Mouse (Mus musculus) forebrain, embryonic 16.5 days (tissue): Measurements from ENCODE around the gene Gm10912. TPM values are rescaled to one million over a fixed set of nuclear protein-coding genes. Genes with fewer than 3 reads are reported as not detected.
"Not testable (repeated sequence)": the region's sequence is repeated elsewhere in the genome, so short reads cannot be mapped to it uniquely, and the experiment has no call there.

ENCODE experiments used
- ATAC-seq: fragments of 200-750 bp; cut with Nextera tagmentation; 2 replicates; pipeline ENCODE4 v1.8.0; 2017; ENCODE audit warnings: mild to moderate bottlenecking, moderate library complexity
- H3K27ac ChIP-seq: fragments of 300-500 bp; sonication (generic); 2 replicates; pipeline ENCODE4 v1.5.1; 2014; ENCODE audit warnings: low read length, control low read depth
- H3K27me3 ChIP-seq: fragments of 300-500 bp; sonication (generic); replicated peaks from 2 replicates; pipeline ENCODE4 v1.6.1; 2014; ENCODE audit warnings: low read length; ENCODE audit not compliant: control insufficient read depth, insufficient read depth
- H3K36me3 ChIP-seq: fragments of 300-500 bp; sonication (generic); 2 replicates; pipeline ENCODE4 v1.6.1; 2014; ENCODE audit not compliant: control insufficient read depth, insufficient read depth
- H3K4me1 ChIP-seq: fragments of 300-500 bp; sonication (generic); replicated peaks from 2 replicates; pipeline ENCODE4 v1.6.1; 2014; ENCODE audit warnings: low read length; ENCODE audit not compliant: control insufficient read depth, insufficient read depth
- H3K4me2 ChIP-seq: fragments of 300-500 bp; sonication (generic); 2 replicates; pipeline ENCODE4 v1.6.1; 2014; ENCODE audit warnings: mild to moderate bottlenecking, low read length, control low read depth
- H3K4me3 ChIP-seq: fragments of 300-500 bp; sonication (generic); replicated peaks from 2 replicates; pipeline ENCODE4 v1.5.1; 2014; ENCODE audit warnings: mild to moderate bottlenecking, low read length, control low read depth
- H3K9ac ChIP-seq: fragments of 300-500 bp; sonication (generic); replicated peaks from 2 replicates; pipeline ENCODE4 v1.6.1; 2014; ENCODE audit warnings: low read depth, low read length, control low read depth
- H3K9me3 ChIP-seq: fragments of 300-500 bp; sonication (generic); 2 replicates; pipeline ENCODE4 v1.6.1; 2016; ENCODE audit warnings: low read length; ENCODE audit not compliant: control insufficient read depth
- WGBS: fragments of 180-500 bp; shearing (Covaris S2); extraction: QIAGEN DNeasy Blood & Tissue Kit; methylation state at CpG from one replicate; pipeline ENCODE4 v1.1.7; 2014; 5-methylcytosine and 5-hydroxymethylcytosine counted together
- polyA plus RNA-seq: library from polyadenylated mRNA; unstranded; fragments of >200 nt; fragmentation: Nextera tagmentation; extraction: Ambion mirVana; gene quantifications from 2 replicates; pipeline ENCODE4 v1.2.1, GENCODE M21; 2015

Gene Gm10912
- polyA plus RNA-seq, 1 experiment from 2014 or later: not detected

DNA sequence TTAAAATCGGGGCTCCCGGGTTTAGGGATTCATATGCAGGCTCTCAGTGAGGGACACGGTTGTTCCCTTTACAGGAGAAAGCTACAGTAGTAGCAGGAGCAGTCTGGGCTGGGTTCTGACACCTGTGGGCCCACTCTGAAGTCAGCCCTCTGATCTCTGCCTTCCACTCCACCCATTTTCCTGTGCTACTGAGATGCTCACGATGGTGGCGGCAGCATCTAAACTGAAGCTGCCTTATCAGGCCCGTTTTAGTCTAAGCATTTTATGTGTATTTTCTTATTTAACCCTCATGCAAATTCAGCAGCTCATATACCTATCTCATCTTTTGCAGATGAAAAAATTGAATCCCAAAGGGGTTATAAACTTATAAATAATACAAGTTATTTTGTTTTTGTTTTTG, 39.2 kb downstream of the Gm10912 start:
- no peak overlapping the region for H3K4me3 ChIP-seq
- 94% methylated on average over 6 of the region's 6 CpGs for WGBS
- H3K4me2 ChIP-seq: no peak overlapping the region
- no peak overlapping the region for H3K27ac ChIP-seq
- no peaks in the 10 kb centered on the region for H3K4me1 ChIP-seq
- ATAC-seq: no peak
- H3K9ac ChIP-seq: no peak overlapping the region
- no peaks in the 10 kb centered on the region for H3K27me3 ChIP-seq
- no peaks in the 10 kb centered on the region for H3K9me3 ChIP-seq
- H3K36me3 ChIP-seq: no peaks in the 10 kb centered on the region

DNA sequence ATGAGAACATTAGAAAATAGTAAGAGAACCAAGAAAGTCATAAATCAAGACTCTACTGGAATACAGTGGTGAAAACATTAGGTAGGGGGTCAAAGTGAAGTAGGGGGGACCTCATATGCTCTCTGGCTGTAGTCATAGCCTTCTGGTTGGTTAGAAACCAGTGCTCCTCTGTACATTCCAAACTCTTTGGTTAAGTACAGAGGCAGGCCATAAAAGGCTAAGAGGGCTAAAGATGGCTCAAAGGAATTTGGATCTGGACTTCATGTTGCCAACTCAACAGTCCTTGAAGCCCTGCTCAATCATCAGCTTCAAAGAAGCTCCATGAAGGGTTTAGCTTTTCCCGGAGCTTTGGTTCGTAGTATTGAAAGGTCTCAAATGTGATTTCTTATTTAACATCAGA, 43.4 kb downstream of the Gm10912 start:
- ATAC-seq, H3K4me3 ChIP-seq, H3K4me2 ChIP-seq, H3K27ac ChIP-seq, H3K9me3 ChIP-seq, H3K36me3 ChIP-seq, H3K9ac ChIP-seq, H3K4me1 ChIP-seq, H3K27me3 ChIP-seq: not testable (repeated sequence)
- 89% methylated on average over 2 of the region's 2 CpGs for WGBS

DNA sequence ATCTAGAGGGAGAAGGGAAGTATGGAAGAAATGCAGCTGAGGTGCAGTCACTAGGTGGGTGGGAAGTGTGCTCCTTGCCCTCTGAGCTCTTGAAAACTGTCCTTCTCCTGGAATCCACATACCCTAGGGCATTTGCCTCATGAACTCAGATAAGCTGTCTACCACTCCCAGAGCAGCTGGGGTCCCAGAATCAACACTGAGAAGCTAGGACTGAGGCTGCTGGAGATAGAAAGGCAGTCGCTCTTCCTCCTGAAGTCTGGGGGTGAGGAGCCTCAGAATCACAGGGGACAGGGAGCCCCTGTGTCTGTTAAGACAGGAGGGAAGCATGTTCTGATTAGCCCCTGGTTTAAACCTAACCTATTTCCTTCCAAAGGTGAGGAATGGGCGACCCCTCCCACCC, 43.9 kb downstream of the Gm10912 start:
- no peak for ATAC-seq
- no peak overlapping the region for H3K4me3 ChIP-seq
- 73% methylated on average over 2 of the region's 2 CpGs for WGBS

DNA sequence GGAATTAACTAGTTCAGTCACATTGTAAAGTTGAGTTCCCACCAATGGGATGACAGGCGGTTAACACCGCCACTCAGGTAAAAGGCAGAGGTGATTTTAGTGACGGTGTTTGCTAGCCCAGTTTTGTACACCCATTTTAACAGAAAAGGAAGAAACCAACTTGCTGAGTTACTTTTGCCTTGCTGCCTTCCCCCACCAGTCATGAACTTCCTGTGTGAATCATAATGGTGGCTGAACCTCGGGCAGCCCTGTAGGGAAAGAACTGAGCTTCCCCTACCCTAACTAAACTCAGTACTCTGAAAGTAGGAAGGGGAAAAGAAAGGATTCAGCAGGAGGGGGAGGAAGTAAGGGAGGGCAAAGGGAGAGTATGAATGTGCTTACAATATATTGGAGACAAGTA, 44.4 kb downstream of the Gm10912 start:
- no peaks in the 10 kb centered on the region for H3K36me3 ChIP-seq
- no peak overlapping the region for H3K4me3 ChIP-seq
- no peaks in the 10 kb centered on the region for H3K27me3 ChIP-seq
- H3K4me1 ChIP-seq: no peaks in the 10 kb centered on the region
- no peak overlapping the region for H3K9ac ChIP-seq
- 87% methylated on average over 4 of the region's 4 CpGs for WGBS
- H3K27ac ChIP-seq: no peak overlapping the region
- H3K9me3 ChIP-seq: no peaks in the 10 kb centered on the region
- ATAC-seq: no peak
- no peak overlapping the region for H3K4me2 ChIP-seq

More for the DNA sequence above, 43.9 kb downstream of the Gm10912 start:
- no peaks in the 10 kb centered on the region for H3K36me3 ChIP-seq
- H3K9me3 ChIP-seq: no peaks in the 10 kb centered on the region
- H3K27ac ChIP-seq: no peak overlapping the region
- H3K27me3 ChIP-seq: no peaks in the 10 kb centered on the region
- H3K9ac ChIP-seq: no peak overlapping the region
- H3K4me1 ChIP-seq: no peaks in the 10 kb centered on the region
- no peak overlapping the region for H3K4me2 ChIP-seq

DNA sequence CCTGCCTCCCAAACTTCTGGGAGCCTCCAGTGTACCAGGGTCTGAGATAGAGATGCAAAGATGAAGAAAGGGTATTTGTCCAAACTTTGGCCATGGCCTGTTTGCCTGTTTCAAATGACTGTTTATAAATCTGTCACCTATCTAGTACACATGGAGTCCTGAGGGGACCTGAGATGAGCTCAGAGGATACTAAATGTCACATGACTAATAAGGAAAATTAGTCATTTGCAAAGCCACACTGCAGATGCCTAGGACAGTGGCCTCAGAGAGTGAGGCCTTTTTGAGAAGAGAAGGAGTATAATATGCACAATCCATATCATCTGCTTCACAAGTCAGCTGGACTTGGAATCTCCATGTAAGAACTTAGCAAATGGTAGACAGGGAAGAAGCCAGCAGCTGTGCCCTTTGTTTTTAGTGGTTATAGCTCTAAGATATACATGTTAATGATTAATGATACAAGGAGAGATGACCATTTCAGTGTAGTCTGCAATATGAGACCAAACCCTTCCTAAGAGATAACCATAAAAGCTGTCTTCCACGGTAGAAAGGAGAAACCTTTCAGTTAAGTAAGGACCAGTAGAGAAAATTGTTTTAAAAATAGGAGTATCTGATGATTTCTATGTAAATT, 45.7 kb downstream of the Gm10912 start:
- not testable (repeated sequence) for ATAC-seq, H3K4me3 ChIP-seq, H3K9me3 ChIP-seq, H3K4me1 ChIP-seq, H3K36me3 ChIP-seq, H3K4me2 ChIP-seq, H3K27me3 ChIP-seq, H3K27ac ChIP-seq, H3K9ac ChIP-seq
- no CpG with 5 or more reads among the region's 1 CpGs for WGBS

DNA sequence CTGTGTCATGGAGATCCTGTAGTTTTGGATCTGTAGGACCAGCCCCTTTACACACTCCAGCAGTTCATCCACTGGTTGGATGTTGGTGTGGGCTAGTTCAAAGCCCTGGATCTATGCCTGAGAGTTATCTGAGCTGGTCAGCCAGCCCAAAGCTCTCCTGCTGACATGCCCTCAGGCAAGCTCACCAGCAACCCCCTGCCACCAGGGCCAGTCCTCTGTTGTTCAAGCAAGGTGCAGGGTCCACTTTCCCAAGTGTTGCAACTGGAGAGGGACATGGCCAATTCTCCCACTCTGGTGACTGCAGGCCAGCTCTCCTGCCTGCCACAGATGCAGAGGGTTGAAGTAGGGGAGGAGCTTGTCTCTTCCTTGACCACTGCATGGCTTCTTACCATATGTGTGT, 47.9 kb downstream of the Gm10912 start:
- H3K4me1 ChIP-seq, H3K9ac ChIP-seq, H3K9me3 ChIP-seq, H3K4me2 ChIP-seq, H3K27ac ChIP-seq, H3K27me3 ChIP-seq, H3K4me3 ChIP-seq, ATAC-seq, H3K36me3 ChIP-seq: not testable (repeated sequence)

DNA sequence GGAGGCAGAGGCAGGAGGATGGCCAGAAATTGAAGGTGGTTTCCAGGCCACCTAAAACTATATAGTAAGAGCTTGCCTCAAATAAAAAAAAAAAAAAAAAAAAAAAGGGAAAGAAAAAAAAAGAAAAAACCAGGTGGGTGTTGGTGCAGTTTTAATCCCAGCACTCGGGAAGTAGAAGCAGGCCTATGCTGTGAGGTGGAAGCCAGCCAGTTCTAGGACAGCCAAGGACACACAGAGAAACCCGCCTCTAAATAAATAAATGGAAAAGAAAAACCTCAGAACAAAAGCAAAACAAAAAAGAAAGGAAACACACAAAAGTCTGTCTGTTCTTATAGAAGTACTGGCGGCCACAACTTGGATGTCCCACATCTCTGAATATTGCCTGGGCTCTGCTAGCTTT, 49.3 kb downstream of the Gm10912 start:
- Histone ChIP-seq H3K4me2 (no peak overlapping the region), H3K9me3 (no peaks in the 10 kb centered on the region), H3K9ac (no peak overlapping the region), H3K4me3 (no peak overlapping the region), H3K27ac (no peak overlapping the region), H3K36me3 (no peaks in the 10 kb centered on the region), H3K27me3 (no peaks in the 10 kb centered on the region), H3K4me1 (no peaks in the 10 kb centered on the region)
- no peak for ATAC-seq
- WGBS: 60% methylated on average over 3 of the region's 3 CpGs

Other genes with a start within 250 kb of the Gm10912 start
- 19.8 and 20.0 TPM in 2 replicates for gene Lmo2, start 107.8 kb upstream of the Gm10912 start, polyA plus RNA-seq
- gene Fbxo3, start 38.1 kb upstream of the Gm10912 start, polyA plus RNA-seq: 64.3 and 66.1 TPM in 2 replicates
- 2.2 and 3.2 TPM in 2 replicates for gene 4931422A03Rik, start 37.5 kb upstream of the Gm10912 start, polyA plus RNA-seq
- gene Gm10799, start 2.7 kb downstream of the Gm10912 start, polyA plus RNA-seq: not detected in 2 replicates
- 1.1 and 2.1 TPM in 2 replicates for gene Cd59b, start 4.0 kb downstream of the Gm10912 start, polyA plus RNA-seq
- 5.5 and 6.3 TPM in 2 replicates for gene Cd59a, start 30.0 kb downstream of the Gm10912 start, polyA plus RNA-seq
- not detected in 2 replicates for gene A930018P22Rik, start 56.9 kb downstream of the Gm10912 start, polyA plus RNA-seq